Comparison of ENCODE assay signal across 7 mouse cellular contexts in the genomic region with DNA sequence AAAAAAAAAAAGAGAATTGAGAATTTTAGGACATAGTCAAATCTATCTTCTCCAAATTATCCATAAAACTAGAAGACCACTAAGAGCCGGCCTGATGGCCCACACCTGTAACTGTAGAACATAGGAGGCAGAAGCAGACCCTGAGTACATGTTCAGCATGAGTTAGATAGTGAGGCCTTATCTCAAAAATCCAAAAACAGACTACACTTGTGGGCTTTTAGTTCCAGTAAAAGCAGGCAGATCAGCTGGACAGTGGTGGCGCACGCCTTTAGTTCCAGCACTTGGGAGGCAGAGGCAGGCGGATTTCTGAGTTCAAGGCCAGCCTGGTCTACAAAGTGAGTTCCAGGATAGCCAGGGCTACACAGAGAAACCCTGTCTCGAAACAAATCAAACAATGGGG. TPM values are rescaled to one million over a fixed set of nuclear protein-coding genes. Genes with fewer than 3 reads are reported as not detected.
A peak's percentile ranks its signal among the peaks of the same experiment; 100 is the strongest.
DNase-seq lines count a peak whose midpoint lies in the region; ATAC-seq lines count a peak whose summit lies in the region.
"Not testable (repeated sequence)": the region's sequence is repeated elsewhere in the genome, so short reads cannot be mapped to it uniquely, and the experiment has no call there.

No protein-coding gene starts in this region.

- peak; percentile 25 for DNase-seq in c-Kit-positive CD71-positive TER-119-negative erythroid progenitor cells, embryonic 14.5 days (ENCODE audit: low read depth)
- not testable (repeated sequence) for DNase-seq in forebrain, embryonic 14.5 days (ENCODE audit: low spot score)

- ATAC-seq in forebrain, embryonic 14.5 days; hindbrain, embryonic 13.5 days (ENCODE audit: low FRiP score); intestine, embryonic 16.5 days; midbrain, embryonic 16.5 days: not testable (repeated sequence)
- ATAC-seq in liver, embryonic 15.5 days (ENCODE audit: insufficient read depth), result 0 out of 2 replicates have a peak, but pooled peaks have one; percentile 22
- ATAC-seq in megakaryocyte-erythroid progenitor cell, adult 5-6 weeks (replicated peaks; ENCODE audit: low FRiP score, low TSS enrichment, poor library complexity, severe bottlenecking), result peak; percentile 50; the same call in 1 of the 2 replicates

- H3K9ac ChIP-seq in forebrain, embryonic 14.5 days (ENCODE audit: low read length); hindbrain, embryonic 13.5 days; intestine, embryonic 16.5 days (ENCODE audit: low read depth, low read length); liver, embryonic 15.5 days; midbrain, embryonic 16.5 days (ENCODE audit: low read depth, low read length): not testable (repeated sequence)

- peak overlapping the region; percentile 52; the same call in 1 of the 2 replicates for H3K27ac ChIP-seq in forebrain, embryonic 14.5 days (ENCODE audit: low read depth, low read length)
- H3K27ac ChIP-seq in hindbrain, embryonic 13.5 days, result peak overlapping the region; percentile 66; the same call in 1 of the 2 replicates
- H3K27ac ChIP-seq in intestine, embryonic 16.5 days (ENCODE audit: low read length), result peak overlapping the region; percentile 85
- H3K27ac ChIP-seq in liver, embryonic 15.5 days (replicated peaks), result not testable (repeated sequence)
- peak overlapping the region; percentile 26; the same call in 1 of the 2 replicates for H3K27ac ChIP-seq in midbrain, embryonic 16.5 days (ENCODE audit: low read length)

- not testable (repeated sequence) for H3K4me3 ChIP-seq in forebrain, embryonic 14.5 days (ENCODE audit: low read depth, low read length); hindbrain, embryonic 13.5 days; intestine, embryonic 16.5 days (ENCODE audit: low read length); liver, embryonic 15.5 days (replicated peaks); midbrain, embryonic 16.5 days (ENCODE audit: low read depth, low read length)

- H3K36me3 ChIP-seq in forebrain, embryonic 14.5 days (ENCODE audit: control insufficient read depth, insufficient read depth, low read length); hindbrain, embryonic 13.5 days; intestine, embryonic 16.5 days (ENCODE audit: control insufficient read depth, insufficient read depth, low read length); liver, embryonic 15.5 days (replicated peaks); midbrain, embryonic 16.5 days (ENCODE audit: control insufficient read depth, insufficient read depth, low read length): not testable (repeated sequence)

- not testable (repeated sequence) for H3K4me2 ChIP-seq in forebrain, embryonic 14.5 days (ENCODE audit: low read length); hindbrain, embryonic 13.5 days; intestine, embryonic 16.5 days (ENCODE audit: low read depth, low read length); liver, embryonic 15.5 days; midbrain, embryonic 16.5 days (ENCODE audit: low read length)

- not testable (repeated sequence) for H3K27me3 ChIP-seq in forebrain, embryonic 14.5 days (replicated peaks; ENCODE audit: control insufficient read depth, insufficient read depth, low read length); hindbrain, embryonic 13.5 days; intestine, embryonic 16.5 days (replicated peaks; ENCODE audit: control insufficient read depth, insufficient read depth, low read length); liver, embryonic 15.5 days; midbrain, embryonic 16.5 days (ENCODE audit: control insufficient read depth, insufficient read depth, low read depth, low read length)

- 90% methylated on average over 5 of the region's 5 CpGs for WGBS in forebrain, embryonic 14.5 days
- WGBS in hindbrain, embryonic 13.5 days, result 92% methylated on average over 5 of the region's 5 CpGs
- 86% methylated on average over 5 of the region's 5 CpGs for WGBS in intestine, embryonic 16.5 days
- 43% methylated on average over 5 of the region's 5 CpGs for WGBS in liver, embryonic 15.5 days (ENCODE audit: insufficient replicate concordance)
- 94% methylated on average over 5 of the region's 5 CpGs for WGBS in midbrain, embryonic 16.5 days

- H3K9me3 ChIP-seq in forebrain, embryonic 14.5 days (replicated peaks; ENCODE audit: control insufficient read depth, low read length); hindbrain, embryonic 13.5 days; intestine, embryonic 16.5 days (ENCODE audit: control insufficient read depth, low read length); liver, embryonic 15.5 days (replicated peaks); midbrain, embryonic 16.5 days (replicated peaks; ENCODE audit: control insufficient read depth, low read length, poor library complexity, severe bottlenecking): not testable (repeated sequence)

- H3K4me1 ChIP-seq in forebrain, embryonic 14.5 days (ENCODE audit: control insufficient read depth, insufficient read depth, low read length), result peaks cover 12% of the 10 kb centered on the region
- H3K4me1 ChIP-seq in hindbrain, embryonic 13.5 days (replicated peaks), result peaks cover 13% of the 10 kb centered on the region
- not testable (repeated sequence) for H3K4me1 ChIP-seq in intestine, embryonic 16.5 days (ENCODE audit: control insufficient read depth, insufficient read depth, low read length); midbrain, embryonic 16.5 days (ENCODE audit: control insufficient read depth, insufficient read depth, low read length)
- H3K4me1 ChIP-seq in liver, embryonic 15.5 days (replicated peaks), result peaks cover 35% of the 10 kb centered on the region

RNA-seq across cellular contexts. Expression of gene Fasn, which starts 8.6 kb away (rescaled TPM):
- 84.2 and 102 TPM in 2 replicates for polyA plus RNA-seq in forebrain, embryonic 14.5 days (2014; fragmentation: Nextera tagmentation; extraction: Ambion mirVana)
- polyA plus RNA-seq in hindbrain, embryonic 13.5 days (2015; fragmentation: Nextera tagmentation; extraction: Ambion mirVana), result 67.9 and 69.7 TPM in 2 replicates
- polyA plus RNA-seq in intestine, embryonic 16.5 days (2015; fragmentation: Nextera tagmentation; extraction: Ambion mirVana), result 42.0 and 47.6 TPM in 2 replicates
- polyA plus RNA-seq in liver, embryonic 15.5 days (2015; fragmentation: Nextera tagmentation; extraction: Ambion mirVana), result 20.1 and 24.9 TPM in 2 replicates
- 92.0 and 92.3 TPM in 2 replicates for total RNA-seq in megakaryocyte-erythroid progenitor cell, adult 5-6 weeks (2014; fragmentation: Nextera tagmentation)
- 27.2 and 34.0 TPM in 2 replicates for total RNA-seq in megakaryocyte-erythroid progenitor cell, adult 5-6 weeks (2017)
- polyA plus RNA-seq in midbrain, embryonic 16.5 days (2015; fragmentation: Nextera tagmentation; extraction: Ambion mirVana), result 102 and 108 TPM in 2 replicates

RNA-seq across cellular contexts. Expression of gene Dus1l, which starts 36.8 kb away (rescaled TPM):
- 53.5 and 58.6 TPM in 2 replicates for polyA plus RNA-seq in forebrain, embryonic 14.5 days (2014; fragmentation: Nextera tagmentation; extraction: Ambion mirVana)
- polyA plus RNA-seq in hindbrain, embryonic 13.5 days (2015; fragmentation: Nextera tagmentation; extraction: Ambion mirVana), result 45.6 and 48.6 TPM in 2 replicates
- 78.6 and 82.0 TPM in 2 replicates for polyA plus RNA-seq in intestine, embryonic 16.5 days (2015; fragmentation: Nextera tagmentation; extraction: Ambion mirVana)
- polyA plus RNA-seq in liver, embryonic 15.5 days (2015; fragmentation: Nextera tagmentation; extraction: Ambion mirVana), result 58.3 and 61.3 TPM in 2 replicates
- 150 TPM in 2 replicates for total RNA-seq in megakaryocyte-erythroid progenitor cell, adult 5-6 weeks (2014; fragmentation: Nextera tagmentation)
- 68.4 and 87.6 TPM in 2 replicates for total RNA-seq in megakaryocyte-erythroid progenitor cell, adult 5-6 weeks (2017)
- 38.1 and 42.2 TPM in 2 replicates for polyA plus RNA-seq in midbrain, embryonic 16.5 days (2015; fragmentation: Nextera tagmentation; extraction: Ambion mirVana)

RNA-seq across cellular contexts. Expression of gene Gps1, which starts 48.9 kb away (rescaled TPM):
- polyA plus RNA-seq in forebrain, embryonic 14.5 days (2014; fragmentation: Nextera tagmentation; extraction: Ambion mirVana), result 348 and 350 TPM in 2 replicates
- 265 and 274 TPM in 2 replicates for polyA plus RNA-seq in hindbrain, embryonic 13.5 days (2015; fragmentation: Nextera tagmentation; extraction: Ambion mirVana)
- 164 and 179 TPM in 2 replicates for polyA plus RNA-seq in intestine, embryonic 16.5 days (2015; fragmentation: Nextera tagmentation; extraction: Ambion mirVana)
- polyA plus RNA-seq in liver, embryonic 15.5 days (2015; fragmentation: Nextera tagmentation; extraction: Ambion mirVana), result 72.0 and 77.3 TPM in 2 replicates
- total RNA-seq in megakaryocyte-erythroid progenitor cell, adult 5-6 weeks (2014; fragmentation: Nextera tagmentation), result 107 TPM in 2 replicates
- 103 and 119 TPM in 2 replicates for total RNA-seq in megakaryocyte-erythroid progenitor cell, adult 5-6 weeks (2017)
- 270 and 288 TPM in 2 replicates for polyA plus RNA-seq in midbrain, embryonic 16.5 days (2015; fragmentation: Nextera tagmentation; extraction: Ambion mirVana)

RNA-seq across cellular contexts. Expression of gene Rfng, which starts 49.0 kb away (rescaled TPM):
- polyA plus RNA-seq in forebrain, embryonic 14.5 days (2014; fragmentation: Nextera tagmentation; extraction: Ambion mirVana), result 39.4 and 64.8 TPM in 2 replicates
- 98.0 and 98.5 TPM in 2 replicates for polyA plus RNA-seq in hindbrain, embryonic 13.5 days (2015; fragmentation: Nextera tagmentation; extraction: Ambion mirVana)
- 40.6 and 40.7 TPM in 2 replicates for polyA plus RNA-seq in intestine, embryonic 16.5 days (2015; fragmentation: Nextera tagmentation; extraction: Ambion mirVana)
- 11.5 and 12.0 TPM in 2 replicates for polyA plus RNA-seq in liver, embryonic 15.5 days (2015; fragmentation: Nextera tagmentation; extraction: Ambion mirVana)
- 43.1 and 47.2 TPM in 2 replicates for total RNA-seq in megakaryocyte-erythroid progenitor cell, adult 5-6 weeks (2014; fragmentation: Nextera tagmentation)
- total RNA-seq in megakaryocyte-erythroid progenitor cell, adult 5-6 weeks (2017), result 4.8 and 9.5 TPM in 2 replicates
- 133 and 145 TPM in 2 replicates for polyA plus RNA-seq in midbrain, embryonic 16.5 days (2015; fragmentation: Nextera tagmentation; extraction: Ambion mirVana)
